Mouse (Mus musculus) c-Kit-positive CD71-positive TER-119-positive erythroid progenitor cells, embryonic 14.5 days (primary cell): Measurements from ENCODE around the gene Usp53.
"Not testable (repeated sequence)": the region's sequence is repeated elsewhere in the genome, so short reads cannot be mapped to it uniquely, and the experiment has no call there.

ENCODE experiments used
- DNase-seq: peaks from one replicate; pipeline ENCODE4 v3.0.0-alpha.2; 2013; ENCODE audit warnings: low spot score

The Usp53 gene

DNA sequence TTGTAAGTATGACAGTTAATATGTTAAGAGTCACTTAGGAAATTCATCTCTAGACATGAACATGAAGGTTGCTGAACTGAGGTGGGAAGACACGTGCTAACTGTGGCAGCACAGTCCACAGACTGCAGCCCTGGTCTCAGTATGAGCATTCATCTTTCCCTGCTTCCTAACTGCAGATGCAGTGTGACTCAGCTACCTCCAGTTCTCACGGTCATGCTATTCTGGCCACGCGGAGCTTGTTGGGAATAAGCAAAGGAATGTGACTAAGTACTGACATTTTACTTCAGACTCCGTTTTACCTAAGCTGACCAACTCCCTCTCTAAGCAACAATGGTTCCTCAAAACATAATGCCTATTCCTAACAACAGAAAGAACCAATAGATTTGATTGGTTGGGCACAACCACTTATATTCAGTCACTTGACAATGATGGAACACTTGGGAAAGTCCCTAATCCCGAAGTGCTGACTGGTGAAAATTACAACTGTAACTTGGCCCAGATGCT, 40.9 kb downstream of the Usp53 start:
- DNase-seq: no peak

DNA sequence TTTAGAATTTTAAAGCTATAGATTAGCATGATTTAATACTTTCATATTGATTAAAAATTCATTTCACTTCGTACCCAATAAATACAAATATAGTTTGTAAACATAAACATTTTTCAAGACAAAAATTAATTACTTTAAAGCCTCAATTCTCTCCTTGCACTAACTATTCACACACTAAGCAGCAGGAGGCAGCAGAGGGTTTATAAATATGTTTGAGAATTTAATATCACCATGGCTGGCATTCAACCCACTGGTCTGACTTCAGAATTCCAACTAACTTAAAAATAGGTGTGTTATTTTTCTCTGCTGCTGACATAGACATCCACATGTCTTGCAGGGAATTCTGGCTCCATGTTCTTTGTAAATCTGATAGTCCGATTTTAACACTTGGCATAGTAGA, 45.1 kb downstream of the Usp53 start:
- DNase-seq: peak; percentile 25

DNA sequence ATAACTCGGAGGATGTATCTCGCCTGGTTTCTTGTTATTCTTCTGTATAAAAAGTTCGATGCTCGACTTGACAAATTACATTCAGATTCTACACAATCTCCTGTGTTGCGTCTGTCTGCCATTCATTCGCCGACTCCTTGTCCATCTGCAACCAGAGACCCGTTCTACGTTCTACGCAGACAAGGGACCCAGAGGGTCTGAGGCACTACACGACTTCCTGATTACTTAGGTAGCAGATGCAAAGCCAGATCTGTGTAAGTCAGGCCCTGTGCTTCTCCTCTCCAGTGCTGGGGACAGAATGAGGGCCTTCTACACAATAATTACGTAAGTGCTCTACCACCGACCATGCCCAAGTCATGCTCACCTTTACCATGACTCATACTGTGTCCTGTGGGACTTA, 47.1 kb downstream of the Usp53 start:
- DNase-seq: not testable (repeated sequence)

DNA sequence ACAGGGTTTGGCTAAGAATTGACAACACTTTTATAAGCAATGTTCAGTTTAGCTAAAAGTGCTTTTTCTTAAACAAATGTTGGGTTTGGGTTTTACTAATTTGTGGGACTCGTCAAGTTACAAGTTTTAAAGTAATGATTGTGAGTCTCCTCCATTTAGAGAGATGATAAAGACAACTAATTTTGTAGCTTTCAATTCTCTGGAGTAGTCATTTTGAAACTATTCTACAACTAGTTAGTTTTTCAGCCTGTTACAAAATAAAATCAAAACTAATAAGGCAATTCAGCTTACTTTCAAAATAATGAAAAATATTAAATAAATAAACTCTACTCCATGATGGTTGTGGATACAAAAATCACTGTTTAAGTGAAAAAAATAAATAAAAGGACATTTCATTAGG, 51.8 kb downstream of the Usp53 start:
- DNase-seq: no peak

DNA sequence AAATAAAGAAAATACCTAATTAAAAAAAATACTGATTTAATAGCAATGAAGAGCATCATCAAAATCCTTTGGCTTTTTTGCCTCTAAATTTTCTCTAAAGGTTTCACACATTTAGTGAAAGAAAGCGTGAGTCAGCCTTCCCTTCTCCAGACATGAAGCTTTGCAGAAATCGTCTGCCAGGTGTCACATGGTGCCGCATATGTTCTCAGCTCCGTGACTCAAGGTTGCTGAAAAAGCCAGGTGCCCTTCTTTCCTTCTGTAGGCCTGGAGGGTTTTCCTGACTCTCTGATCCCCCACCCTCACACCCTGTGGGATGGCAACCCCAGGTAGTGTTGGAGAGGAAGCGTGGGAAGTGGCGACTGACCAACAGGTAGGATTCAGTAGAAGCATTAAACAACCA, 54.6 kb downstream of the Usp53 start:
- DNase-seq: no peak

DNA sequence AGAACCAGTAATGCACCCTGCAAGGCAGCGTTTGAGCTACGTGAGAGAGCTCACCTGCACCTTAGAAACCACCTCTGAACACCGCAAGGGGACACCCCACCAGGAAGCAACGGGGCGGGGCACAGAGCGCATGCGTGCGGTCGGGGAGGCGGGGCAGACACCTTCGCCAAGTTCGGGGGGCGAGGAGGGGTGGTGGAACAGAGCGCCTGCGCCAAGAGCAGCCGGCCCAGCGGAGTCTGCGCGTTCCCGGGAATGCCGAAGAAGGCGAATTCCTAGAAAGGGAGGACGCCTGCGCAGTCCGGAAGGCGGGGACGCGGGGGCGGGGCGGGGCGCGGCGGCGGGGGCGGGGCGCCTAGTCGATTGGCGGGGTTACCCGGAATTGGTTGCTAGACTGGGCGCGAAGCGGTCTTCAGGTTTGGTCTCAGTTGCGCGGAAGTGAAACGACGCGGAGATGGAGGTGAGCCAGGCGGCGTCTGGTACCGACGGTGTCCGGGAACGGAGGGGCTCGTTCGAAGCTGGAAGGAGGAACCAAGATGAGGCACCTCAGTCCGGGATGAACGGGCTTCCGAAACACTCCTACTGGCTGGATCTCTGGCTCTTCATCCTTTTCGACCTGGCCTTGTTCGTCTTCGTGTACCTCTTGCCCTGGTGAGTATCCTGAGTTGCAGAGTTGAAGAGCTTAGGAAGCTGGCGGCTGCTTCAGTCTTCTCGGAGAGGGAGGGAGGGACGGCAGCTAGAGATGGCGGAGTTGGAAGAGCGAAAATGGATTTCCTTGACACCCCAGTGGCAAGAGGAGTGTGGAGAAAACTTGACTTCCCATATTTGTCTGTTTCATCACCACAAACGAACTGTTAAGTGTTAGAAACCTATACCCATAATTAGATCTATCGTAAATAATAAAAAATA, 60.0 kb downstream of the Usp53 start, which contains the start of gene 1810037I17Rik:
Gene 1810037I17Rik, plus strand, starts transcription at position 195 of the 906 bp plus-strand sequence.
- peak; percentile 89 for DNase-seq

DNA sequence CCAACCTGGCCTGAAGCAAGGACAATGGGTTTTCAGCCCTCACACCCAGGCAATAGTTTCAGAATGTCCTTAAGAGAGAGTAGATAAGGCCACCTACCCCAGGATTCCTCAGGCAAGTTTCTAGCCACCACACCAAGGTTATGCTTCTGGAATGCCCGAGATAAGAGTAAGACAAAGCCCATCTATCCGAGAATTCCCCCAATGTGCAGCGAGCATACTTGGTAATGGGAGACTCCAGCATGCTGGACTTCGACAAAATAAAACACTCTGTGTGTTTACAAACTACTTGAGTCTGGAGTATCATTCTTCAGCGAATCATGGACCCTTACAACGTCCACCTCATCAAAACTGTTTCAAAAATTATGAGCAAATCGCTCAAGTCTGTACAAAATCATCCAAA, 61.2 kb downstream of the Usp53 start:
- DNase-seq: peak; percentile 55

DNA sequence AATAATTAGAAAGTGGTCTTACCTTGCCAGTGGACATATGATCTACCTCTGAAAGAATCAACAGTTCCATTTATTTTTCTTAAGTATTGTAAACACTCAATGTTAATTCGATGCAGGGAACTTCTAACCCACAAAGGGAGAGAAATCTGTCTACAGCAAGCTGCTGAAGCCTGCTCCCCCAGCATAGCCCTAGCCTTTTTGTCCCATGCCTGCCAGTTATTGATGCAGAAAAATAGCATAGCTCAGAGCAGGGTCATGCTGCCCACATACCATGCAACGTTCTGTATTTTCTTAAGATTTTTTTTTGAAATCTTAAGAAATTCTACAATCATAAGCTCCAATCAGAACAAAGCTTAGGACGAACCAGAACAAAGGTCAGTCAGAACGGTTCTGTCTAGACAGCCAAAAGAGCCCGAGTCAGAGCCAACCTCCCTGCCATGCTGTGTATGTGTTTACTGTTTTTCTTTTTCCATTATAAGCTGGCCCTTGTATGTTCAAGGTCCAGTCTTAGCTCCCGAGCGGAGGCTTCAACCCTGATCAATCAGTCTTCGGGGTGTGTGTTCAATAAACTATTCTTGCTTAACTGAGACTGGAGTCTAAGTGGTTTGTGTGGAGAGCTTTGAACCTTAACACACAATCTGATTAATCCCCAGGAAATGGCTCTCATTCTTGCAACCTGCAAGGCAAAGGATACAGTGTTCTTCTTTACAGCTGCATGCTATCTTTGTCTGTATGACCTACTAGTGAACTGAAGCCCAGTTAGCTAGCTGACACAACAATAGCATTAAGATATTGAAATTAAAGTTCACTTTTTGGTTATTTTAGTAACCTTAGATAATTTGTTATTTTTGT, 62.4 kb downstream of the Usp53 start:
- DNase-seq: no peak

DNA sequence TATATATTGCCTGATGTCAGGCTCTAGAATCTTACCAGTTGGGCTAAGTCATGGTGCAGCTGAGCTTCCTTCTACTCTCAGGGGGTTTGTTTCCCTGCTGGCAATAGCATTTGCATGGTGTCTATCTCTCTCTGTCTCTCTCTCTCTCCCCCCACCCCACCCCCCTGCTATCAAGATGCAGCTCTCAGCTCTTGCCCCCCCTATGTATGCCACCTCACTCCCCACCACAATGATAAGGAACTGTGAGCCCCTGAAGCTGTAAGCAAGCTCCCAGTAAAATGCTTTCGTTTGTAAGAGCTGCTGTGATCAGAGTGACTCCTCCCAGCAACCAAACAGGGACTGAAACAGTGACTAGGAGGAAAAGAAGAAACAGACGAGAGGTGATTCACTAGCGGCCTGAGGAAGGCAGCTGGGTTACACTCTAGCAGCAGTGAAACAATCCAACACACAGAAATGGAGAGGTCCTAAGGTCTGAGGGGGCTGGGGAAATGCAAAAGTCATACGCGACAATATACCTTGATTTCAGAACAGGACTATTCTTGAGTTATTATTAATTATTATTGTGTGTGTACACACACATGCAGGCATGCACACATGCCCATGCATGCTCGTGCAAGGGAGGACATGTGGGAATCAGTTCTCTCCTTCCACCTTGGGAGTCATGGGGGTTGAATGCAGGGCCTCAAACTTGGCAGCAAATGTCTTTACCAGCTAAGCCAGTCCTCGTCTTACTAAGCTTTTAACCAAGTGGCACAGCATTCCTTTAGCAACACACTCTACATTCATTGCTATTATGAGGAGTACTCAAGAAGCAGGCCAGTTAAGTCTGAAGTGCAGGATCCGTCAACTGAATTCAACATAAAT, 63.5 kb downstream of the Usp53 start:
- DNase-seq: no peak

DNA sequence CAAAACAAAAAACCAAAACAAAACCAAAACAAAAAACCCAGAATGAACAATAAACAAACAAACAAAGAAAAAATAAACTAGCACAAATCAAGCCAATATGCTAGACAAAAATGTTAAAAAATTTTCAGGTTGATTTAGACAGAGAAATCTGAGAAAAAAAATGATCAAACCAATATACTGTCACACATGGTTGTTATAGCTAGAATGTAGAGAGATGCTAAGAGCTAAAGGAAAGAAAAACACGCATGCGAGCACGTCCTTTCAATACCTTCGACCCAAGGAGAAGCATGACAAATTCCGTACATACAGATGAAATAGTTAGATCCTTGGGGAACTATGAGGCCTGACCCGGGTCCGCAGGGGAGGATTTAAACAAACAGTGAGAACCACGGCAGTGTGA, 65.0 kb downstream of the Usp53 start, which contains the start of gene Gm10959:
Gene Gm10959, minus strand, starts transcription at position 101 of the 400 bp plus-strand sequence.
- DNase-seq: no peak

DNA sequence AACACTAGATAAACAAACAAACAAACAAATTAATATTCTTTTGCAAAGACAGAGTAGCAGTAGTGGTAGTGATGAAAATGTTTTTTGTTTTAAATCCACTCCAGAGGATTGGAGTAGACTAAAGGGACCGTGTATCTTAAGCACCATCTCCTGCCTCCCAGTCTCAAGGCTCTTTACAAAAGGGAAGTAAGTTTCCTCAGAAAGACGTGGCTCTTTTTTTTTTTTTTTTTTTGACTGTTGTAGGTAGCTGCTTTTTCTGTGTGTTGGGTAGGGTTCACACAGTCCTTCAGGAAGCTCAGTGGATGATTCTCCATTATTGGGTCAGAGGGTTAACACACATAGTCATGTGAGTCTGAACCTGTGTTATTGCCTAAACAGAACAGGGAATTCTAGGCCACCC, 65.6 kb downstream of the Usp53 start:
- DNase-seq: no peak

DNA sequence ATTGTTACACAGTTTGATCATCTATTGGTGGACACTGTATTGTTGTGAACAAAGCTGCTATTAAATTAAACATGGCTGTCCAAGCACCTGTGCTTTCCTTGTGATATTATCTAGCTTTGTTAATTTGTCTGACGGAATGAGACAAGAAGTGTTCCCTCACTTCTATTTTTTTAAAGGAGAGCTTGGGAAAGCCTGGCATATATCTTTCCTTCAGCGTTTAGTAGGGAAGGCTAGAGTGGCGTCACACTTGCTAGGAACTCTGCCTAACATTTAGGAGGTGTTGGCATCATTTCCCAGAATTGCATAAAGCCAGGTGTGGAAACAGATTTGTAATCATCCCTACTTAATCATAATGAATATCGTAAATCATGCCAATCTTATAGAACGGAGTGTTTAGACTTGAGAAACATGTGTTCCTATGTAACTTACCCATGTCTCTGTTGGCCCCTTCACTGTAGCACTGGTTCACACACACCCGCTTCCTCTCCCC, 68.1 kb downstream of the Usp53 start:
- DNase-seq: no peak

DNA sequence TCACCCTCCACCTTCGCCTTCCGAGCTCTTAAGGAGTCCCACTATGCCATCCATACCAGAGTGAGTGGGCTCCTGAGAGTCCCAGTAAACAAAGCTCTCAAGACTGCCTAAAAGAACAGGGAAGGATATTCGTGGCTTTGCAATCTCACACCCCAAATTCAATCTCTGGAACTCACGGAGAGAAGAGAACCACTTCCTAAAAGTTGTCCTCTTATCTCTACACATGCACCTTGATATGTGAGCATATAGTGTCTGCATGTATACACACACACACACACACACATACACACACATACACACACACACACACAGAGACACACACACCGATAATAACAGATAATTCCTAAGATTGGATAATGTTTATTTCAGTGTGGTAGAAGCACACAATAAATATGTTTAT, 68.8 kb downstream of the Usp53 start:
- no peak for DNase-seq

DNA sequence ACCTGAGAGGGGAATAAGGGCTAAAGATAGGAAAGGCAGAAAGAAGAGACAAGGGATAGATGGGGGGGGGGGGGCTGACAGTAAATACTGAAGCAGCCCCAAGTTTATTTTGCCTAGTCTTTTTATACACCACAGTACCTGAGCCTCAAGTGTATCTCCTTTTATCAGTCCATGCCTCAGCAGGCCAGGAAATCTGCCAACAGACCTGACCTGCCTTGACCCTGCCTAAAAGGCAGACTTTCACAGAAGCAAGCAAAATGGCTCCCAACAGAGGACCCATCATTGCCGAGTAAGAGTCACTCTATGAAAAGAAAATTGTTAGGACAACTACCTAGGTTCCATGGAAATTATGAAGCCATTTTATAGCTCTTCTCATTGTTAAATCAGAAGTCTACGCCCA, 76.5 kb downstream of the Usp53 start:
- no peak for DNase-seq

DNA sequence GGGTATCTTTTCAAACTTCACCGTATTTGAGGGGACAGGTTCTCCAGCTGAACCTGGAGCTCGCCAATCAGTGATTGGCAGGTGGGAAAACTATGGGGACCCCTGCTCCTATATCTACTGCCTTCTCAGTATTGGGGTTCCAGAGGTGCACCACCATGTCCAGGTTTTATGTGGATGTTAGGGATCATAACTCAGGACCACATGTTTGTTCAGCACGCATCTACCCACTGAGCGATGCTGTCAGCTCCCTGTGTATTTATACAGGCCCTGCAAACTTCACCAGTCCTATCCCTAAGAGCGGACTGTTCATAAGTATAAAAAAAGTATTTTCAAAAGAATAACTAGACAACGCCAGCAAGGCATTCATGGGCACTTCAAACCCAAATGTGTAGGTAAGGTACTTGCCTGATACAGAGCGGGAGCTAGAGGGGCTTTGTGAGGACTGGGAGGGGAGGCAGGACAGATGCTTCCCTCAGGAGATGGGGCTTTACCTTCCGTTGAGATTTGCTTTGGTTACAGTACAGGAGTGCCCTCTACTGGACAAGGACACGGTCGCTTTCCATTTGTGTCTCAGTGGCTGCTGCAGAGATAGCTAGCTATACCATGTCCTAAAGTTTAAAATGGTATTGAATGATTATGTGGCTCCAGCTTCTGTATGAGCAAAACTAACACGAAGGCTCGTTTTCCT, 80.4 kb downstream of the Usp53 start:
- peak; percentile 27 for DNase-seq

DNA sequence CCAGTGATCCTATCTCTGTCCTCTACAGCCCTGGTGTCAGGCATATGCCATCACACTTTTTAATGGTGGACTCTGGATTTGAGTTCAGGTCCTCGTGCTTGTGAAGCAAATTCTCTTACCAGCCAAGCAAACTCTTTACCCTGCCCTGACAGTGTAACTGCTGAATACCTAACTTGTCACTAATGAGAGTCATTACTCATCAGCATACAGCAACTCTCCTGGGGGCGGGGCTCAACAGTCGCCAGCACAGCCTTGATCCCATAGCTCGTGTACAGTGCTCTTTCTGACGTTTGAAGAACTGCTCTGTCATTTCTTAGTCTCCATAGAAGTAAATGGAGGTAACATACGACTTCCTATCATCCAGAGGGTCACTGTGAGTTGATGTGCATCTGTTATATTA, 86.1 kb downstream of the Usp53 start:
- no peak for DNase-seq

DNA sequence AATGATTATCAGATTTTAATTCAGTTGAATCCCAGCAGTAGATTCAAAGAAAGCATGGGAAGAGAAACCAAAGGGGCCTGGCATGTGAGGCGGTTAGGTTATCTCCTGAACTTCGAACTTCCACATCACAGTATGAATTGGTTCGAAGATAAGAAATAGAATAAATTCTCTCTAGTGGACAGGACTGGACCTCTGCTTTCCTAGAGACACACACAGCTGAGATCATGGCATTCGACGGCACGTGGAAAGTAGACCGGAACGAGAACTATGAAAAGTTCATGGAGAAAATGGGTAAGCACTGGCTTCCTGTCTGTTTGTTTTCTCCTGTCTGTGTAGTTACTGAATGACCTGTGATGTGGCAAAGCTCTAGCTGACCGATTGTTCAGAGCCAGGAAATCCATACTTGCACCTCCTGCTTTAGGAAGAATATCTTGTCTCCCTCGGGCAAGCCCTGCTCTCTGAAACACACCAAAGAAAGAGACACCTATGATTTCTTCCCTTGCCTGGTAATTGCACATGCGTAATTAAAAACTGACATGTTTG, 89.0 kb downstream of the Usp53 start:
- no peak for DNase-seq

DNA sequence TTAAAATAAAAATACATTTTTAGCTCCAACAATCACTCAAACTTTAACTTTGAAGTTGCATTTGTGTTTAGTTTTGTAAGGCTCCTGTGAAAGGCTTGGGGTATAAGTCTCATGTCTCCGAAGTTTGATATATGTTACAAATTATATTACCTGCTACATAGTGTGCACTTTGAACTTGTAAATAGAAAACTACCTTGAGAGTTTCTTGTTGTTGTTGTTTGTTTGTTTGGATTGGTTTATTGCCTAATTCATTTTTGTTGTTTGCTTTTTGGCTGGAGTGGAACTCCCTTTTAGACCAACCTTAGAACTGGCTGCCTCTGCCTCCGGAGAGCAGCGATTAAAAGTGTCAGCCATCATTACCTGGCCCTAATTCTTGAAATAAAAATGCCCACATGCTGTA, 89.5 kb downstream of the Usp53 start, which contains the start of gene Fabp2:
Gene Fabp2, plus strand, starts transcription at position 301 of the 400 bp plus-strand sequence.
- no peak for DNase-seq

DNA sequence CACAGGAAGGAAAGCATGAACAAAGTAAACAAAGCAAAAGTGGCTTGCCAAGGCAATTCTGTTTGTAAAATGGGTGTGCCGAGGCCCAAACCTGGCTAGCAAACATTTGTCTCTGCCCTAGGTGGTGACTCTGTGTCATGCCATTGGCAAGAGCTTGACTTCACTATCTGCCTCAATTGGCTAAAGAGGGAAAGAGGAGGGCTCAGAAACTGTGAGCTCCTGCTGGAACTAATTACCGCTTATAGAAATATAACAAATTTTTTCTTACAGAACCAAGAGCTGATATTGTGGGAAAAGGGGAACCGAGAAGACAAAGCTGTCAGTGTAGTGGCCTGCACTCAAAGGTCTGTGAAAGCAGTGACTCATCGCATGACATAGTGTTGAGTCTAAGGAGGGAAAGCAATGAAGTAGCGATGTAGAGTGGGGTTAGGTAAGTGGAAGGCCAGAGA, 95.9 kb downstream of the Usp53 start:
- DNase-seq: no peak

DNA sequence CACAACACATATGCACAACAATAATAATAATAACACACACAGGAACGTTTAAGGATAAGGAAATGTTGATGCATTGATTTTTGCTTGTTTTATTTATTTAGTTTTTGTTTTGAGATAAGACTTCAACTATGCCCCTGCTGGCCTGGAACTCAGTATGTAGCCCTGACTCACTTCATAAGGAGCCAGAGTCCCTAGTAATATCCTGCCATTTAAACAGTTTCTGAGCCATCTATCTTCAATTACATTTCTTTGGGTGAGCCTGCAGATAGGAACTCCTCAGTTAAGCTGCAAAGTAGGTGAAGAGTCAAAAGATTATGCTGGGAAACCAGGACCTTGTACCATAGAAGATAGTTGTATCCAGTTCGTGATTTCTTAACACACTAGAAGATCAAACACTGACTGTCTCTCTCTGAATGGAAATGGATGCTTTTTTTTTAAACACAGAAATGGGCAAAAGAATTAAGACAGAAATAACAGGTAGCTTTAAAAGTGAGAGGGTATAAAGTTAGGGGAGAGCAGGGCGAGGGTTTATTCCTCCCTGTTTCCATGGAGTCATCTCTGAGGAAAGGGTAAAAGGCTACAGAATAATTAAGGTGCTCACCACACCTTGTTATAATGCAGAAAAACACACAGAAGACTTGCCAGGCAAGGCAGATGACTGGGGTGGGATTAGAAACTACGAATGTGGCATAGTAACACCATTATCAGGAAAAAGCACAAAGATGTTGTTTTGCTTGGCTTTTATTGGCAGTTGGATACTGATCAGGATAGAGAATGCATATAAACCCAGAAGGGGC, 96.6 kb downstream of the Usp53 start:
- no peak for DNase-seq
